Mouse (Mus musculus): ENCODE results near the gene Nrxn2. TPM values are rescaled to one million over a fixed set of nuclear protein-coding genes. Genes with fewer than 3 reads are reported as not detected.

Nrxn2 gene
- polyA plus RNA-seq, 1 experiment, result 2.2 TPM

DNA sequence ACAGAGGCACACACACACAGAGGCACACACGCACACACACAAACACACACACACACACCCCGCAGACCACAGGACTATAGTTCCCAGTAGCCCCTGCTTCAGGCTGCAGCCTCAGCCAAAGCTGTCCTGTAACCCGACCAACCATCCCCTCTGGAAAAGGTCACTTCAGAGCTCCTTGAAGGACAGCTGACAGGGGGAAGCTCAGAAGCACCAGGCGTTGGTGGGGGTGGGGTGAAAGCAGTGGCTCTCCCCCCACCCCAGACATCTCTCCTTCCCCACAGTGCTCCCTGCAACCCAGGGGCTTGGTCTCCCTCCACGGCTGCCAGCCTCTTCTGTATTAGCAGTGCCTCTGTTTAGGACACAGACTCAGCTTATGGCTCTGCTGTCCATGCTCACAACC is 35.1 kb upstream of the Nrxn2 start:
- no peak overlapping the region for H3K4me3 ChIP-seq (ENCODE audit: extremely low read depth, insufficient read depth, insufficient read length)
- H3K27ac ChIP-seq (ENCODE audit: insufficient read depth, low read length), result no peak overlapping the region
- no peak for DNase-seq (ENCODE audit: low read depth in 1 of 2, low spot score in 2 of 2)
- H3K4me1 ChIP-seq (ENCODE audit: control insufficient read depth, insufficient read depth, insufficient read length), result peaks cover 14% of the 10 kb centered on the region; the same call in 1 of the 2 replicates
- TF ChIP-seq POLR2A (IDR thresholded peaks at IDR 0.05; ENCODE audit: low read depth, low read length) (no peak), CTCF (IDR thresholded peaks at IDR 0.05; ENCODE audit: extremely low read depth, insufficient read depth, insufficient read length, insufficient replicate concordance) (no peak)
- H3K27me3 ChIP-seq (ENCODE audit: control insufficient read depth, insufficient read depth, low read length), result no peaks in the 10 kb centered on the region
- 41% methylated on average over 5 of the region's 5 CpGs for WGBS
- peaks cover 4% of the 10 kb centered on the region for H3K36me3 ChIP-seq (ENCODE audit: control insufficient read depth, insufficient read depth, low read length)

DNA sequence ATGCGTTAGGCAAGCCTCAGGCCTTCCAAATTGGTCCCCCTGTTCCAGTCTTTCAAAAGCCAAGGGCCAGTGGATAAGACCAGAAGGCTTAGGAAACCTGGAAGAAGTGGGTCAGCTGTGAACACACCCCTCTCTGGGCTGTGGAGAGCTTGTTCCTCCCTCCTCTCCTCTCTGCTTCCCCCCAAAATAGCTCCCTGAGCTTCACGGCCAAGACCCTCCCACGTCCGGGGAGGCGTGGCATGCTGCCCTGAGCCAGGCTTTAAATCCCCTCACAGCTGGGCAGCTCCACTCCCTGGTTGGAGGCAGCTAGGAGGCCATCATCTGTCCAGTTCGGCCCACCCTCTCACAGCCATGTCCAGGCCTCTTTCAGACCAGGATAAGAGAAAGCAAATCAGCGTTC is 34.4 kb upstream of the Nrxn2 start, which contains the start of gene Pygm:
TSS of gene Pygm (plus strand) at position 272 of the 400 bp plus-strand sequence.
- TF ChIP-seq POLR2A (IDR thresholded peaks at IDR 0.05; ENCODE audit: low read depth, low read length) (no peak), CTCF (IDR thresholded peaks at IDR 0.05; ENCODE audit: extremely low read depth, insufficient read depth, insufficient read length, insufficient replicate concordance) (no peak)
- Histone ChIP-seq H3K36me3 (ENCODE audit: control insufficient read depth, insufficient read depth, low read length) (no peaks in the 10 kb centered on the region), H3K4me3 (ENCODE audit: extremely low read depth, insufficient read depth, insufficient read length) (no peak within 1 kb of the TSS), H3K27me3 (ENCODE audit: control insufficient read depth, insufficient read depth, low read length) (no peaks in the 10 kb centered on the region), H3K4me1 (ENCODE audit: control insufficient read depth, insufficient read depth, insufficient read length) (peaks cover 18% of the 10 kb centered on the region; the same call in 1 of the 2 replicates), H3K27ac (ENCODE audit: insufficient read depth, low read length) (no peak within 1 kb of the TSS)
- WGBS, result 20% methylated on average over 7 of the region's 7 CpGs
- no peak for DNase-seq (ENCODE audit: low read depth in 1 of 2, low spot score in 2 of 2)

DNA sequence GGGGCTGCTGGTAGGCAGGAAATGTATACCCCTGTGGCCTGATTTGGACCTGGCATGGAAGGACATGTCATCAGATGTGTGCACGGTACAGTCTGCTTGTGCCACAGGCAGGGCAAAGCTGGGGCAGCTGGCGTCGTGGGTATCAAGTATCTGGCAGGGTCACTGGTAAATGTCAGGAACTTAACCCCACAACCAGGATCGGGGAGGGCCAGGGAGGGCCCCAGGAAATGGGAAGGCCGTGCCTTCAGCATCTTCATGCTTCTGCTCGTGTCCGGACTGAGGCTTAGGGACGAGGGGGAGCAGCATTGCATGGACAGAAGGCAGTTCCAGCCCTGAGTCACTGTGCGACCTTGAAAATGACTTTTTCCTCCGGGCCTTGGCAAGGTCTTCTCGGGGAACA is 33.6 kb upstream of the Nrxn2 start:
- H3K4me1 ChIP-seq (ENCODE audit: control insufficient read depth, insufficient read depth, insufficient read length), result peaks cover 24% of the 10 kb centered on the region; the same call in 1 of the 2 replicates
- H3K36me3 ChIP-seq (ENCODE audit: control insufficient read depth, insufficient read depth, low read length), result no peaks in the 10 kb centered on the region
- no peaks in the 10 kb centered on the region for H3K27me3 ChIP-seq (ENCODE audit: control insufficient read depth, insufficient read depth, low read length)
- H3K27ac ChIP-seq (ENCODE audit: insufficient read depth, low read length), result no peak overlapping the region
- WGBS, result 67% methylated on average over 11 of the region's 11 CpGs
- TF ChIP-seq CTCF (IDR thresholded peaks at IDR 0.05; ENCODE audit: extremely low read depth, insufficient read depth, insufficient read length, insufficient replicate concordance), result no peak
- TF ChIP-seq POLR2A (IDR thresholded peaks at IDR 0.05; ENCODE audit: low read depth, low read length), result no peak
- no peak overlapping the region for H3K4me3 ChIP-seq (ENCODE audit: extremely low read depth, insufficient read depth, insufficient read length)
- no peak for DNase-seq (ENCODE audit: low read depth in 1 of 2, low spot score in 2 of 2)

DNA sequence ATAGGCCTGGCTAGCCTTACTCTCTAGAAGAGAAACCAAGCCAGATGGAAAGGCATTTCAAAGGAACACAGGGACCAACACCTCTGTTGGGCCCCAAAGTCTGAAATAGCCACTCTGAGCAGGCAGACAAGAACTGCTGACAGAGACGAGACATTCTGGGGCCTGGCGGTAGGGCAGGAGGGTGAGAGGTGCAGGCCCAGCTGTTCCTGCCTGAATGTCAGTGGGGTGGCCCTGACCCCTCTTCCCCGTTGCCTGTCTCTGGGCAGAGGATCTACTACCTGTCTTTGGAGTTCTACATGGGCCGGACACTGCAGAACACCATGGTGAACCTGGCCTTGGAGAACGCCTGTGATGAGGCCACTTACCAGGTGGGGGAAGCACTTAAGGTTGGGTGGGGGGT is 33.1 kb upstream of the Nrxn2 start:
- Histone ChIP-seq H3K4me3 (ENCODE audit: extremely low read depth, insufficient read depth, insufficient read length) (no peak overlapping the region), H3K4me1 (ENCODE audit: control insufficient read depth, insufficient read depth, insufficient read length) (peaks cover 24% of the 10 kb centered on the region; the same call in 1 of the 2 replicates), H3K27ac (ENCODE audit: insufficient read depth, low read length) (no peak overlapping the region), H3K36me3 (ENCODE audit: control insufficient read depth, insufficient read depth, low read length) (no peaks in the 10 kb centered on the region), H3K27me3 (ENCODE audit: control insufficient read depth, insufficient read depth, low read length) (no peaks in the 10 kb centered on the region)
- 85% methylated on average over 5 of the region's 5 CpGs for WGBS
- no peak for DNase-seq (ENCODE audit: low read depth in 1 of 2, low spot score in 2 of 2)
- TF ChIP-seq CTCF (IDR thresholded peaks at IDR 0.05; ENCODE audit: extremely low read depth, insufficient read depth, insufficient read length, insufficient replicate concordance) (no peak), POLR2A (IDR thresholded peaks at IDR 0.05; ENCODE audit: low read depth, low read length) (no peak)

DNA sequence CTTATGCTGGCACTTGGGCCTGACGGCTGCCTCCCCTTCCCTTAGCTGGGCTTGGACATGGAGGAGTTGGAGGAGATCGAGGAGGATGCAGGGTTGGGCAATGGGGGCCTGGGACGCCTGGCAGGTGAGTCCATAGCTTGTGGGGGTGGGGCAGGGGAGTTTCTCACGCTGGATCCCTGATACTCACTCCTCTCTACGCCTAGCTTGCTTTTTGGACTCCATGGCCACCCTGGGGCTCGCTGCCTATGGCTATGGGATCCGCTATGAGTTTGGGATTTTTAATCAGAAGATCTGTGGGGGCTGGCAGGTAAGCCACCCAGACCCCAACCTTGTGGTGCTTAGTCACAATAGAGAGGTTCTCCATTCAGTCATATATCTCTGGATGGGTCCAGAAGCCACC is 32.7 kb upstream of the Nrxn2 start:
- H3K4me3 ChIP-seq (ENCODE audit: extremely low read depth, insufficient read depth, insufficient read length), result no peak overlapping the region
- no peak overlapping the region for H3K27ac ChIP-seq (ENCODE audit: insufficient read depth, low read length)
- DNase-seq (ENCODE audit: low read depth in 1 of 2, low spot score in 2 of 2), result no peak
- no peaks in the 10 kb centered on the region for H3K27me3 ChIP-seq (ENCODE audit: control insufficient read depth, insufficient read depth, low read length)
- WGBS, result 93% methylated on average over 7 of the region's 7 CpGs
- no peak for TF ChIP-seq CTCF (IDR thresholded peaks at IDR 0.05; ENCODE audit: extremely low read depth, insufficient read depth, insufficient read length, insufficient replicate concordance)
- TF ChIP-seq POLR2A (IDR thresholded peaks at IDR 0.05; ENCODE audit: low read depth, low read length), result no peak
- peaks cover 24% of the 10 kb centered on the region; the same call in 1 of the 2 replicates for H3K4me1 ChIP-seq (ENCODE audit: control insufficient read depth, insufficient read depth, insufficient read length)
- no peaks in the 10 kb centered on the region for H3K36me3 ChIP-seq (ENCODE audit: control insufficient read depth, insufficient read depth, low read length)

DNA sequence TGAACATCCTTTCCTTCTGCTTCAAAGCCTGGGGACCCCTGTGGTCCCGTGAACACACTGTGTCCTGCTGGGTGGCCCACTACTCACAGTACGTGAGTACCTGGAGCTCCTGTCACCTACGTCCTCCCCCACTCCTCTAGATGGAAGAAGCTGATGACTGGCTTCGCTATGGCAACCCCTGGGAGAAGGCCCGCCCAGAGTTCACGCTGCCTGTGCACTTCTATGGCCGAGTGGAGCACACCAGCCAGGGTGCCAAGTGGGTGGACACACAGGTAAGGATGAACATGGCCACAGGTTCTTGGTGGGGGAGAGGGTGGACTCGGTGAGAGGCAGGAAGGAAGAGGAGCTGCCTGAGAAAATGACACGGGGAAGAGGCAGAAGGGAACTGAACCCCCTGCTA is 32.3 kb upstream of the Nrxn2 start:
- Histone ChIP-seq H3K36me3 (ENCODE audit: control insufficient read depth, insufficient read depth, low read length) (no peaks in the 10 kb centered on the region), H3K27me3 (ENCODE audit: control insufficient read depth, insufficient read depth, low read length) (no peaks in the 10 kb centered on the region), H3K4me1 (ENCODE audit: control insufficient read depth, insufficient read depth, insufficient read length) (peaks cover 24% of the 10 kb centered on the region; the same call in 1 of the 2 replicates), H3K4me3 (ENCODE audit: extremely low read depth, insufficient read depth, insufficient read length) (no peak overlapping the region), H3K27ac (ENCODE audit: insufficient read depth, low read length) (no peak overlapping the region)
- no peak for TF ChIP-seq CTCF (IDR thresholded peaks at IDR 0.05; ENCODE audit: extremely low read depth, insufficient read depth, insufficient read length, insufficient replicate concordance)
- 78% methylated on average over 9 of the region's 9 CpGs for WGBS
- DNase-seq (ENCODE audit: low read depth in 1 of 2, low spot score in 2 of 2), result no peak

DNA sequence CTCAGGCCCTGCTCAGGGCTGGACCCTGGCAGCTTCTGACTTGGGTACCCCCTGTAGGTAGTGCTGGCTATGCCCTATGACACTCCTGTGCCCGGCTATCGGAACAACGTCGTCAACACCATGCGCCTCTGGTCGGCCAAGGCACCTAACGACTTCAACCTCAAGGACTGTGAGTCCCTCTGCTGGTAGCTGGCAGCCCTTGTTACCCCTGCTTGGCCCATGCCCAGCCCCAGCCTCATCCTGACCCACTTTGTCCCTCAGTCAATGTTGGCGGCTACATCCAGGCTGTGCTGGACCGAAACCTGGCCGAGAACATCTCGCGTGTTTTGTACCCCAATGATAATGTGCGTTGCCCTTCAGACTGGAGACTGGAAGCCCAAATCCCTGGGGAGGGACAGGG is 30.5 kb upstream of the Nrxn2 start:
- 71% methylated on average over 13 of the region's 13 CpGs for WGBS
- Histone ChIP-seq H3K36me3 (ENCODE audit: control insufficient read depth, insufficient read depth, low read length) (no peaks in the 10 kb centered on the region), H3K4me3 (ENCODE audit: extremely low read depth, insufficient read depth, insufficient read length) (no peak overlapping the region), H3K27ac (ENCODE audit: insufficient read depth, low read length) (no peak overlapping the region), H3K4me1 (ENCODE audit: control insufficient read depth, insufficient read depth, insufficient read length) (peaks cover 24% of the 10 kb centered on the region; the same call in 1 of the 2 replicates), H3K27me3 (ENCODE audit: control insufficient read depth, insufficient read depth, low read length) (no peaks in the 10 kb centered on the region)
- TF ChIP-seq CTCF (IDR thresholded peaks at IDR 0.05; ENCODE audit: extremely low read depth, insufficient read depth, insufficient read length, insufficient replicate concordance) (no peak), POLR2A (IDR thresholded peaks at IDR 0.05; ENCODE audit: low read depth, low read length) (no peak)
- no peak for DNase-seq (ENCODE audit: low read depth in 1 of 2, low spot score in 2 of 2)
